Mouse (Mus musculus) erythroblast, embryonic 14.5 days (primary cell): ENCODE results near the gene Tmem135.

ENCODE experiments used
- GATA1 ChIP-seq: IDR thresholded peaks from 2 replicates; pipeline ENCODE4 v1.6.1; 2012; ENCODE audit warnings: low read length, inconsistent platforms, mixed read lengths
- TAL1 ChIP-seq: IDR thresholded peaks from 3 replicates; pipeline ENCODE4 v1.6.1; 2012; ENCODE audit warnings: low read length, inconsistent platforms, mixed read lengths

GRCm38 (mm10) chr7:89406011-89406410 is 2.0 kb upstream of the Tmem135 start:
- no peak for TF ChIP-seq TAL1
- no peak for TF ChIP-seq GATA1
